Mouse (Mus musculus) embryonic facial prominence, embryonic 14.5 days (tissue): ENCODE data around the gene Cdhr5. TPM values are rescaled to one million over a fixed set of nuclear protein-coding genes. Genes with fewer than 3 reads are reported as not detected.
"Not testable (repeated sequence)": the region's sequence is repeated elsewhere in the genome, so short reads cannot be mapped to it uniquely, and the experiment has no call there.

Experiments
- ATAC-seq: fragments of 200-750 bp; cut with Nextera tagmentation; 2 replicates; pipeline ENCODE4 v1.8.0; 2017; ENCODE audit warnings: low read depth, moderate number of reproducible peaks, moderate TSS enrichment
- DNase-seq: peaks from one replicate; pipeline ENCODE4 v3.0.0-alpha.2; 2015; ENCODE audit warnings: low spot score
- H3K27ac ChIP-seq: fragments of 300-500 bp; sonication (generic); replicated peaks from 2 replicates; pipeline ENCODE4 v1.5.1; 2014; ENCODE audit warnings: low read depth, mild to moderate bottlenecking, low read length, moderate library complexity
- H3K27me3 ChIP-seq: fragments of 300-500 bp; sonication (generic); replicated peaks from 2 replicates; pipeline ENCODE4 v1.6.1; 2014; ENCODE audit warnings: low read length; ENCODE audit not compliant: control insufficient read depth, insufficient read depth
- H3K36me3 ChIP-seq: fragments of 300-500 bp; sonication (generic); 2 replicates; pipeline ENCODE4 v1.6.1; 2014; ENCODE audit warnings: low read length, mixed read lengths; ENCODE audit not compliant: control insufficient read depth, insufficient read depth
- H3K4me1 ChIP-seq: fragments of 300-500 bp; sonication (generic); 2 replicates; pipeline ENCODE4 v1.6.1; 2014; ENCODE audit warnings: antibody characterized with exemption, low read length; ENCODE audit not compliant: control insufficient read depth, insufficient read depth
- H3K4me2 ChIP-seq: fragments of 300-500 bp; sonication (generic); 2 replicates; pipeline ENCODE4 v1.6.1; 2014; ENCODE audit warnings: low read depth, mild to moderate bottlenecking, low read length, moderate library complexity, mixed read lengths
- H3K4me3 ChIP-seq: fragments of 300-500 bp; sonication (generic); 2 replicates; pipeline ENCODE4 v1.5.1; 2014; ENCODE audit warnings: low read depth, mild to moderate bottlenecking, low read length
- H3K9ac ChIP-seq: fragments of 300-500 bp; sonication (generic); 2 replicates; pipeline ENCODE4 v1.6.1; 2014; ENCODE audit warnings: low read depth, mild to moderate bottlenecking, low read length, moderate library complexity, mixed read lengths
- H3K9me3 ChIP-seq: fragments of 300-500 bp; sonication (generic); 2 replicates; pipeline ENCODE4 v1.6.1; 2016; ENCODE audit warnings: low read length; ENCODE audit not compliant: control insufficient read depth
- WGBS: fragments of 180-500 bp; shearing (Covaris S2); extraction: QIAGEN DNeasy Blood & Tissue Kit; methylation state at CpG from one replicate; pipeline ENCODE4 v1.1.7; 2014; 5-methylcytosine and 5-hydroxymethylcytosine counted together
- polyA plus RNA-seq: library from polyadenylated mRNA; unstranded; fragments of >200 nt; fragmentation: Nextera tagmentation; extraction: Ambion mirVana; gene quantifications from 2 replicates; pipeline ENCODE4 v1.2.1, GENCODE M21; 2014

The Cdhr5 gene
- polyA plus RNA-seq, 1 experiment from 2014 or later: 0.21 TPM

GRCm38 (mm10) chr7:141265739-141266561 is 10.6 kb downstream of the Cdhr5 start, which contains the start of gene Irf7:
TSS of gene Irf7 (minus strand) at chr7:141266481.
- peak; percentile 73 for ATAC-seq
- H3K9me3 ChIP-seq: no peaks in the 10 kb centered on the region
- 10% methylated on average over 25 of the region's 25 CpGs for WGBS
- H3K27me3 ChIP-seq: no peaks in the 10 kb centered on the region
- DNase-seq: peak; percentile 64
- peaks cover 33% of the 10 kb centered on the region for H3K36me3 ChIP-seq
- no peak within 1 kb of the TSS for H3K27ac ChIP-seq
- peak within 1 kb of the TSS; percentile 44 for H3K4me3 ChIP-seq
- H3K4me2 ChIP-seq: peak within 1 kb of the TSS; percentile 66
- 0 out of 2 replicates have a peak, but pooled peaks cover 7% of the 10 kb centered on the region for H3K4me1 ChIP-seq
- H3K9ac ChIP-seq: peak within 1 kb of the TSS; percentile 62

- Histone ChIP-seq H3K36me3 (peaks cover 38% of the 10 kb centered on the region), H3K4me2 (peak overlapping the region; percentile 66), H3K9ac (peak overlapping the region; percentile 62; the same call in 1 of the 2 replicates), H3K4me1 (0 out of 2 replicates have a peak, but pooled peaks cover 7% of the 10 kb centered on the region), H3K27me3 (no peaks in the 10 kb centered on the region), H3K4me3 (peak overlapping the region; percentile 44), H3K9me3 (no peaks in the 10 kb centered on the region), H3K27ac (no peak overlapping the region)
- WGBS: 34% methylated on average over 11 of the region's 11 CpGs
- DNase-seq (no peak), ATAC-seq (no peak)
Measured at GRCm38 (mm10) chr7:141265411-141265738, 11.2 kb downstream of the Cdhr5 start.

- ATAC-seq (0 out of 2 replicates have a peak, but pooled peaks have one; percentile 19), DNase-seq (peak; percentile 34)
- peak overlapping the region; percentile 66 for H3K4me2 ChIP-seq
- H3K36me3 ChIP-seq: peaks cover 43% of the 10 kb centered on the region
- no peak overlapping the region for H3K4me3 ChIP-seq
- peak overlapping the region; percentile 62; the same call in 1 of the 2 replicates for H3K9ac ChIP-seq
- 25% methylated on average over 12 of the region's 12 CpGs for WGBS
- no peaks in the 10 kb centered on the region for H3K9me3 ChIP-seq
- H3K27me3 ChIP-seq: no peaks in the 10 kb centered on the region
- 0 out of 2 replicates have a peak, but pooled peaks cover 7% of the 10 kb centered on the region for H3K4me1 ChIP-seq
- H3K27ac ChIP-seq: no peak overlapping the region
Measured at GRCm38 (mm10) chr7:141264761-141265410, 11.7 kb downstream of the Cdhr5 start.

- Histone ChIP-seq H3K4me1 (0 out of 2 replicates have a peak, but pooled peaks cover 7% of the 10 kb centered on the region), H3K4me3 (no peak overlapping the region), H3K27ac (no peak overlapping the region), H3K9ac (no peak overlapping the region), H3K27me3 (no peaks in the 10 kb centered on the region), H3K4me2 (no peak overlapping the region), H3K36me3 (peaks cover 50% of the 10 kb centered on the region), H3K9me3 (no peaks in the 10 kb centered on the region)
- DNase-seq (no peak), ATAC-seq (no peak)
- WGBS: 70% methylated on average over 10 of the region's 11 CpGs
Measured at GRCm38 (mm10) chr7:141264041-141264700, 12.4 kb downstream of the Cdhr5 start.

GRCm38 (mm10) chr7:141263640-141264039 is 12.9 kb downstream of the Cdhr5 start:
- Histone ChIP-seq H3K27ac (no peak overlapping the region), H3K4me1 (0 out of 2 replicates have a peak, but pooled peaks cover 7% of the 10 kb centered on the region), H3K4me3 (no peak overlapping the region), H3K36me3 (peaks cover 56% of the 10 kb centered on the region), H3K9ac (no peak overlapping the region), H3K27me3 (no peaks in the 10 kb centered on the region), H3K4me2 (no peak overlapping the region), H3K9me3 (no peaks in the 10 kb centered on the region)
- WGBS: 86% methylated on average over 13 of the region's 13 CpGs
- DNase-seq (no peak), ATAC-seq (no peak)

- Histone ChIP-seq H3K4me3 (no peak overlapping the region), H3K9ac (no peak overlapping the region), H3K9me3 (no peaks in the 10 kb centered on the region), H3K4me1 (0 out of 2 replicates have a peak, but pooled peaks cover 7% of the 10 kb centered on the region), H3K27me3 (no peaks in the 10 kb centered on the region), H3K4me2 (no peak overlapping the region), H3K36me3 (peaks cover 77% of the 10 kb centered on the region), H3K27ac (no peak overlapping the region)
- WGBS: 90% methylated on average over 3 of the region's 3 CpGs
- DNase-seq (no peak), ATAC-seq (no peak)
Measured at GRCm38 (mm10) chr7:141261480-141261879, 15.1 kb downstream of the Cdhr5 start.

GRCm38 (mm10) chr7:141256159-141256558 is 20.4 kb downstream of the Cdhr5 start:
- Histone ChIP-seq H3K27ac (no peak overlapping the region), H3K9ac (no peak overlapping the region), H3K9me3 (no peaks in the 10 kb centered on the region), H3K4me1 (no peaks in the 10 kb centered on the region), H3K36me3 (peaks cover 97% of the 10 kb centered on the region), H3K27me3 (no peaks in the 10 kb centered on the region), H3K4me2 (no peak overlapping the region), H3K4me3 (no peak overlapping the region)
- ATAC-seq (no peak), DNase-seq (no peak)
- WGBS: 90% methylated on average over 10 of the region's 10 CpGs

GRCm38 (mm10) chr7:141250486-141250885 is 26.1 kb downstream of the Cdhr5 start:
- H3K27me3 ChIP-seq, H3K4me2 ChIP-seq, H3K27ac ChIP-seq, H3K9me3 ChIP-seq, H3K4me1 ChIP-seq, H3K9ac ChIP-seq, DNase-seq, ATAC-seq, H3K4me3 ChIP-seq: not testable (repeated sequence)
- H3K36me3 ChIP-seq: peaks cover 95% of the 10 kb centered on the region
- WGBS: 90% methylated on average over 4 of the region's 4 CpGs
